Mouse (Mus musculus): Measurements from ENCODE around the gene Mfsd14a. TPM values are rescaled to one million over a fixed set of nuclear protein-coding genes. Genes with fewer than 3 reads are reported as not detected.

The Mfsd14a gene
- total RNA-seq, 2 experiments from 2014 or later = 51.6 to 64.6 TPM

- DNase-seq (ENCODE audit: low spot score in 2 of 2) = no peak
These were observed 57.9 kb downstream of the Mfsd14a start for GRCm38 (mm10) chr3:116604570-116604969.

GRCm38 (mm10) chr3:116601781-116602180 lies 60.7 kb downstream of the Mfsd14a start:
- DNase-seq (ENCODE audit: low spot score in 2 of 2) = no peak

GRCm38 (mm10) chr3:116601005-116601404 lies 61.5 kb downstream of the Mfsd14a start:
- no peak for DNase-seq (ENCODE audit: low spot score in 2 of 2)

GRCm38 (mm10) chr3:116599705-116600104 lies 62.8 kb downstream of the Mfsd14a start:
- no peak for DNase-seq (ENCODE audit: low spot score in 2 of 2)

GRCm38 (mm10) chr3:116595603-116595991 lies 66.9 kb downstream of the Mfsd14a start:
- DNase-seq (ENCODE audit: low spot score in 2 of 2) = no peak

GRCm38 (mm10) chr3:116594728-116595602 lies 67.5 kb downstream of the Mfsd14a start, which contains the start of gene Sass6:
Gene Sass6, plus strand, starts transcription at chr3:116594982.
- peak; percentile 97 to 98 for DNase-seq (ENCODE audit: low spot score in 2 of 2)

- DNase-seq (ENCODE audit: low spot score in 2 of 2) = no peak
These were observed 68.3 kb downstream of the Mfsd14a start for GRCm38 (mm10) chr3:116594076-116594727.

GRCm38 (mm10) chr3:116582201-116582600 lies 80.3 kb downstream of the Mfsd14a start:
- DNase-seq (ENCODE audit: low spot score in 2 of 2) = no peak

Other genes with a start within 250 kb of the Mfsd14a start
- 1 to 10 TPM; 8.3 to 9.7 TPM for gene Cdc14a, start 238.6 kb downstream of the Mfsd14a start, total RNA-seq (2021)
- 10 to 100 TPM; 30.6 to 32.4 TPM for gene Rtca, start 154.5 kb downstream of the Mfsd14a start, total RNA-seq (2021)
- 10 to 100 TPM; 65.6 to 74.1 TPM for gene Dbt, start 149.6 kb downstream of the Mfsd14a start, total RNA-seq (2021)
- gene Lrrc39, start 99.7 kb downstream of the Mfsd14a start, total RNA-seq (2021) = 1 to 10 TPM; 1.8 to 9.0 TPM
- 1 to 10 TPM; 1.4 to 1.9 TPM for gene Sass6, start 67.7 kb downstream of the Mfsd14a start, total RNA-seq (2021)
- 10 to 100 TPM; 10.2 to 12.7 TPM for gene Trmt13, start 48.1 kb downstream of the Mfsd14a start, total RNA-seq (2021)
- not detected for gene Gm43191, start 18.6 kb upstream of the Mfsd14a start, total RNA-seq (2021)
- gene Slc35a3, start 50.2 kb upstream of the Mfsd14a start, total RNA-seq (2021) = 10 to 100 TPM; 18.6 to 24.4 TPM
- gene Agl, start 145.5 kb upstream of the Mfsd14a start, total RNA-seq (2021) = 10 to 100 TPM; 50.4 to 61.2 TPM
- gene Frrs1, start 196.8 kb upstream of the Mfsd14a start, total RNA-seq (2021) = 10 to 100 TPM in 1 of 2 experiments, 1 to 10 TPM in 1; 5.0 to 19.6 TPM

All from adrenal gland, adult 18-20 months (tissue).